7 mouse cellular contexts compared by ENCODE assay signal in genomic region chr10:121506731-121507583, GRCm38 (mm10). TPM values are rescaled to one million over a fixed set of nuclear protein-coding genes. Genes with fewer than 3 reads are reported as not detected.
DNase-seq lines count a peak whose midpoint lies in the region.

No protein-coding gene starts in this region.

- H3K27ac ChIP-seq in embryonic facial prominence, embryonic 10.5 days (replicated peaks) = peak overlapping the region; percentile 82

- DNase-seq in A20 (ENCODE audit: low read depth, low spot score) (peak; percentile 95), ES-CJ7 (ENCODE audit: low read depth, low spot score) (peak; percentile 86)
- peak; percentile 77 for DNase-seq in embryonic facial prominence, embryonic 10.5 days (ENCODE audit: low spot score)
- peak; percentile 52 to 64 for DNase-seq in heart, postnatal 14 days
- peak; percentile 84 to 89 for DNase-seq in kidney, postnatal 4 days
- peak; percentile 78 to 85 for DNase-seq in lung, postnatal 4 days
- peak; percentile 34 for DNase-seq in skeletal muscle tissue, adult 2 months (ENCODE audit: low read depth, low spot score)

- peak overlapping the region; percentile 26 for H3K4me3 ChIP-seq in embryonic facial prominence, embryonic 10.5 days

- H3K4me1 ChIP-seq in embryonic facial prominence, embryonic 10.5 days = peaks cover 58% of the 10 kb centered on the region

- intact Hi-C loops in heart, postnatal 14 days (cut with DNase I) = no loop called here

- 35% methylated on average over 29 of the region's 29 CpGs for WGBS in embryonic facial prominence, embryonic 10.5 days

- H3K9me3 ChIP-seq in embryonic facial prominence, embryonic 10.5 days = no peaks in the 10 kb centered on the region

- H3K27me3 ChIP-seq in embryonic facial prominence, embryonic 10.5 days (replicated peaks; ENCODE audit: low read depth, poor library complexity, severe bottlenecking) = no peaks in the 10 kb centered on the region

- no peaks in the 10 kb centered on the region for H3K36me3 ChIP-seq in embryonic facial prominence, embryonic 10.5 days (replicated peaks)

RNA-seq across cellular contexts. Expression of gene Rassf3, which starts 30.8 kb away (rescaled TPM):
- polyA plus RNA-seq in embryonic facial prominence, embryonic 10.5 days (2016; fragmentation: Nextera tagmentation; extraction: Ambion mirVana) = 15.8 and 19.4 TPM in 2 replicates
- total RNA-seq in heart, postnatal 14 days (2021) = 100 to 1,000 TPM; 120 to 125 TPM

Comparison
In these comparisons a context has a peak if more than half of its experiments do, and no peak if none do; other contexts are left out.
1. Peak in every context shown above with its lines: DNase-seq, H3K4me3 ChIP-seq and H3K27ac ChIP-seq.
2. DNase-seq: peak in every context shown above with its lines; median percentile 95 in A20; 86 in kidney, postnatal 4 days; 86 in ES-CJ7; 82 in lung, postnatal 4 days; 77 in embryonic facial prominence, embryonic 10.5 days; 58 in heart, postnatal 14 days; 34 in skeletal muscle tissue, adult 2 months.